Comparison of ENCODE assay signal across 8 mouse cellular contexts in the genomic region with DNA sequence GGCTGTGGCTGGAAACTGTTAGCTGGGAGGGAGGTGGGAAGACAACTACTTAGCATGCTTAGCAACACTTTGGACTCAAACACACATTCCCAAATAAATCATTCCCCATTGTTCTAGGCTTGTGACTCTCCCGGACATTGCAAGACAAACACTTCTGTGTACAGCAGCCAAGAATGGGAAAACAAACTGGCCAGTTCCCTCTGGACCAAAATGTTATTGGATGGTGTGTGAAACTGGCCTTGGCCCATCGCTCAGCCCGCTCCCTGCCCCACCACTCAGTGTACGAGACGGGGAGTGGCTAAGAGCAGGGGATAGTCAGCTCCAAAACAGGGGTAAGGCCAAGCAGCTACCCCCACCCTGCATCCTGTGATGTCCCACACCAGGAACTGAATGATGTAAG. TPM values are rescaled to one million over a fixed set of nuclear protein-coding genes. Genes with fewer than 3 reads are reported as not detected.
DNase-seq lines count a peak whose midpoint lies in the region.

No protein-coding gene starts in this region.

- intact Hi-C loops in left cerebral cortex, postnatal 25 days (cut with DNase I), result no loop called here

- peak; percentile 63 to 70 for DNase-seq in adrenal gland, adult (ENCODE audit: inconsistent age in 2 of 2, low spot score in 1 of 2)
- no peak for DNase-seq in adrenal gland, postnatal 25 days
- DNase-seq in right cerebral cortex, postnatal 36 days (ENCODE audit: low spot score in 2 of 2), result peak; percentile 19 to 48
- DNase-seq in right cerebral cortex, postnatal 14 days, result no peak
- DNase-seq in kidney, adult 18-20 months, result peak; percentile 55
- DNase-seq in left cerebral cortex, postnatal 25 days (ENCODE audit: low spot score in 2 of 2), result peak; percentile 27 to 55
- no peak for DNase-seq in T-cell, adult 2 months (ENCODE audit: low spot score)
- no peak for DNase-seq in spleen, adult 12 weeks (ENCODE audit: low spot score)

RNA-seq across cellular contexts. Expression of a gene that starts 36.2 kb away (rescaled TPM):
- 9.5 and 10.8 TPM in 2 replicates for total RNA-seq in adrenal gland, postnatal 25 days (2021)
- total RNA-seq in left cerebral cortex, postnatal 25 days (2021), result under 1 TPM; 0.21 to 0.41 TPM

Comparison
In these comparisons a context has a peak if more than half of its experiments do, and no peak if none do; other contexts are left out.
1. DNase-seq: peak in adrenal gland, adult (2 of 2), right cerebral cortex, postnatal 36 days (2 of 2), kidney, adult 18-20 months (single experiment) and left cerebral cortex, postnatal 25 days (2 of 2); none in adrenal gland, postnatal 25 days (single experiment), right cerebral cortex, postnatal 14 days (single experiment), T-cell, adult 2 months (single experiment) and spleen, adult 12 weeks (single experiment).